Mouse (Mus musculus): ENCODE results near the gene Plcb1. TPM values are rescaled to one million over a fixed set of nuclear protein-coding genes. Genes with fewer than 3 reads are reported as not detected.

Plcb1 gene
- polyA plus RNA-seq, 1 experiment from 2014 or later: 7.9 TPM

GRCm38 (mm10) chr2:135439546-135440517, 654.0 kb downstream of the Plcb1 start:
- 18% methylated on average over 7 of the region's 7 CpGs for WGBS (ENCODE audit: insufficient replicate concordance)

GRCm38 (mm10) chr2:135453581-135453980, 667.7 kb downstream of the Plcb1 start:
- DNase-seq: no peak
- H3K4me1 ChIP-seq (ENCODE audit: insufficient read depth): no peaks in the 10 kb centered on the region
- 86% methylated on average over 1 of the region's 1 CpGs for WGBS (ENCODE audit: insufficient replicate concordance)
- ATAC-seq: no peak
- H3K36me3 ChIP-seq (replicated peaks; ENCODE audit: insufficient read depth, low read length): no peaks in the 10 kb centered on the region
- no peak overlapping the region for H3K9ac ChIP-seq (replicated peaks)
- H3K4me2 ChIP-seq (ENCODE audit: low read depth, low read length): no peak overlapping the region
- no peak overlapping the region for H3K27ac ChIP-seq (ENCODE audit: low read depth)
- no peaks in the 10 kb centered on the region for H3K27me3 ChIP-seq (ENCODE audit: insufficient read depth, low read length)
- no peaks in the 10 kb centered on the region for H3K9me3 ChIP-seq (ENCODE audit: low read length)
- H3K4me3 ChIP-seq (ENCODE audit: low read depth, low read length): no peak overlapping the region
- TF ChIP-seq EP300 (IDR thresholded peaks at IDR 0.05; ENCODE audit: low read depth) (no peak), CTCF (IDR thresholded peaks at IDR 0.05; ENCODE audit: low read depth) (no peak)

More at GRCm38 (mm10) chr2:135439546-135440517, 654.0 kb downstream of the Plcb1 start:
- Histone ChIP-seq H3K4me2 (ENCODE audit: low read depth, low read length) (0 out of 2 replicates have a peak overlapping the region, but pooled peaks have one; percentile 24), H3K4me1 (ENCODE audit: insufficient read depth) (no peaks in the 10 kb centered on the region), H3K9ac (replicated peaks) (no peak overlapping the region), H3K27me3 (ENCODE audit: insufficient read depth, low read length) (no peaks in the 10 kb centered on the region), H3K9me3 (ENCODE audit: low read length) (no peaks in the 10 kb centered on the region), H3K27ac (ENCODE audit: low read depth) (no peak overlapping the region), H3K36me3 (replicated peaks; ENCODE audit: insufficient read depth, low read length) (no peaks in the 10 kb centered on the region), H3K4me3 (ENCODE audit: low read depth, low read length) (no peak overlapping the region)
- no peak for DNase-seq
- no peak for ATAC-seq
- TF ChIP-seq EP300 (IDR thresholded peaks at IDR 0.05; ENCODE audit: low read depth) (no peak), CTCF (IDR thresholded peaks at IDR 0.05; ENCODE audit: low read depth) (peak; percentile 64)

GRCm38 (mm10) chr2:135454015-135454414, 668.1 kb downstream of the Plcb1 start:
- TF ChIP-seq CTCF (IDR thresholded peaks at IDR 0.05; ENCODE audit: low read depth) (no peak), EP300 (IDR thresholded peaks at IDR 0.05; ENCODE audit: low read depth) (no peak)
- H3K27me3 ChIP-seq (ENCODE audit: insufficient read depth, low read length): no peaks in the 10 kb centered on the region
- H3K36me3 ChIP-seq (replicated peaks; ENCODE audit: insufficient read depth, low read length): no peaks in the 10 kb centered on the region
- H3K9ac ChIP-seq (replicated peaks): no peak overlapping the region
- no peak overlapping the region for H3K4me2 ChIP-seq (ENCODE audit: low read depth, low read length)
- H3K9me3 ChIP-seq (ENCODE audit: low read length): no peaks in the 10 kb centered on the region
- H3K4me3 ChIP-seq (ENCODE audit: low read depth, low read length): no peak overlapping the region
- WGBS (ENCODE audit: insufficient replicate concordance): 69% methylated on average over 2 of the region's 2 CpGs
- H3K27ac ChIP-seq (ENCODE audit: low read depth): no peak overlapping the region
- ATAC-seq (no peak), DNase-seq (no peak)
- H3K4me1 ChIP-seq (ENCODE audit: insufficient read depth): no peaks in the 10 kb centered on the region

GRCm38 (mm10) chr2:135454455-135454854, 668.6 kb downstream of the Plcb1 start:
- no peak for DNase-seq
- WGBS (ENCODE audit: insufficient replicate concordance): 58% methylated on average over 1 of the region's 1 CpGs
- ATAC-seq: no peak

GRCm38 (mm10) chr2:135467895-135468294, 682.0 kb downstream of the Plcb1 start:
- Histone ChIP-seq H3K9ac (replicated peaks) (no peak overlapping the region), H3K36me3 (replicated peaks; ENCODE audit: insufficient read depth, low read length) (no peaks in the 10 kb centered on the region), H3K4me1 (ENCODE audit: insufficient read depth) (no peaks in the 10 kb centered on the region), H3K4me2 (ENCODE audit: low read depth, low read length) (no peak overlapping the region), H3K27me3 (ENCODE audit: insufficient read depth, low read length) (no peaks in the 10 kb centered on the region), H3K27ac (ENCODE audit: low read depth) (no peak overlapping the region), H3K9me3 (ENCODE audit: low read length) (no peaks in the 10 kb centered on the region), H3K4me3 (ENCODE audit: low read depth, low read length) (no peak overlapping the region)
- 65% methylated on average over 4 of the region's 4 CpGs for WGBS (ENCODE audit: insufficient replicate concordance)
- no peak for DNase-seq
- TF ChIP-seq EP300 (IDR thresholded peaks at IDR 0.05; ENCODE audit: low read depth) (no peak), CTCF (IDR thresholded peaks at IDR 0.05; ENCODE audit: low read depth) (no peak)
- no peak for ATAC-seq

More at GRCm38 (mm10) chr2:135454455-135454854, 668.6 kb downstream of the Plcb1 start:
- no peaks in the 10 kb centered on the region for H3K36me3 ChIP-seq (replicated peaks; ENCODE audit: insufficient read depth, low read length)
- TF ChIP-seq CTCF (IDR thresholded peaks at IDR 0.05; ENCODE audit: low read depth): no peak
- TF ChIP-seq EP300 (IDR thresholded peaks at IDR 0.05; ENCODE audit: low read depth): no peak
- H3K4me3 ChIP-seq (ENCODE audit: low read depth, low read length): no peak overlapping the region
- H3K4me2 ChIP-seq (ENCODE audit: low read depth, low read length): no peak overlapping the region
- no peak overlapping the region for H3K27ac ChIP-seq (ENCODE audit: low read depth)
- H3K4me1 ChIP-seq (ENCODE audit: insufficient read depth): no peaks in the 10 kb centered on the region
- H3K27me3 ChIP-seq (ENCODE audit: insufficient read depth, low read length): no peaks in the 10 kb centered on the region
- no peak overlapping the region for H3K9ac ChIP-seq (replicated peaks)
- H3K9me3 ChIP-seq (ENCODE audit: low read length): no peaks in the 10 kb centered on the region

GRCm38 (mm10) chr2:135474107-135474506, 688.2 kb downstream of the Plcb1 start:
- no peak overlapping the region for H3K9ac ChIP-seq (replicated peaks)
- no peaks in the 10 kb centered on the region for H3K27me3 ChIP-seq (ENCODE audit: insufficient read depth, low read length)
- 63% methylated on average over 4 of the region's 4 CpGs for WGBS (ENCODE audit: insufficient replicate concordance)
- no peaks in the 10 kb centered on the region for H3K9me3 ChIP-seq (ENCODE audit: low read length)
- H3K4me2 ChIP-seq (ENCODE audit: low read depth, low read length): no peak overlapping the region
- H3K36me3 ChIP-seq (replicated peaks; ENCODE audit: insufficient read depth, low read length): no peaks in the 10 kb centered on the region
- DNase-seq (no peak), ATAC-seq (no peak)
- no peak overlapping the region for H3K4me3 ChIP-seq (ENCODE audit: low read depth, low read length)
- H3K4me1 ChIP-seq (ENCODE audit: insufficient read depth): no peaks in the 10 kb centered on the region
- H3K27ac ChIP-seq (ENCODE audit: low read depth): no peak overlapping the region
- TF ChIP-seq EP300 (IDR thresholded peaks at IDR 0.05; ENCODE audit: low read depth): no peak
- TF ChIP-seq CTCF (IDR thresholded peaks at IDR 0.05; ENCODE audit: low read depth): no peak
